ENCODE assay signal across 8 mouse cellular contexts in the genomic region with DNA sequence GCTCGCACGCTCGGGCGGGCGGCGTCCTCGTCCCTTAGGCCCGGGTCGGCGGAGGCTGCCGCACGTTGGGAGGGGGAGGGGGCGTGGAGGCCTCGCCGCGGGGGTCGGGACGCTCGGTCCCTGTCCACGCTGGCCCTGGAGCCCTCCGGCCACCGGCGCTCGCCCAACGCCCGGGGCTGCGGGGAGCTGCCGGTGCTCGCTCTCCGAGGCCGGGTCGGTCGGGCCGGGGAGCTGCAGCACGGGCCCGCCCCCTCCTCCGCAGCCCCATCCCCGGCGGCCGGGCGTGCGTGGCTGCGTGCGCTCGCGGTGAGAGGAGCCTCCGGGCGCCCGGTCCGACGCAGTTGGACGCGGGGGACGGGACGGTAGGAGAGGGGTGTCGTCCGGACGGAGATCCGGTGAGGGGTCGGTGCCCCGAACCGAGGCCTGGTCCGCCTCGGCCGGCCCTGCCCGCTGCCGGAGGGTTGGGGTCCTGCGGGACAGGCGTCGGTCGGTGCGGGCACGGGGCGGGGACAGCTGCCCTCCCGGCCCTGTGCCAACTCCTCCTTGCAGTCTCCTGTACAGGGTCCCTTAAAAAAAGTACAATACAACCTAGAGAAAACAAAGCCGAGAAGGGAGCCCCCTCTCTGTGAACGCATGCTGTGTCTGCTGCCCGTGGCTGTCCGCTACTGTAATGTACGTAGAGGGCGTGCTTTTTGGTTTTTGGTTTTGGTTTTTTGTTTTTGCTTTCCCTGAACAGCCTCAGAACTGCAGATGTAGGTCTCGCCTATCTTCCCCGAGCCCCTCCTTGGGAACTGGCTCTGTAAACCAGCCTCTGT. TPM values are rescaled to one million over a fixed set of nuclear protein-coding genes. Genes with fewer than 3 reads are reported as not detected.
A peak's percentile ranks its signal among the peaks of the same experiment; 100 is the strongest.
DNase-seq lines count a peak whose midpoint lies in the region; ATAC-seq lines count a peak whose summit lies in the region.

No protein-coding gene starts in this region.

- peak overlapping the region; percentile 78 for H3K4me3 ChIP-seq in hindbrain, embryonic 15.5 days

- DNase-seq in R1 (ENCODE audit: low read depth, low spot score), result peak; percentile 31
- peak; percentile 79 for DNase-seq in cerebellum, adult 9-11 months
- peak; percentile 40 for DNase-seq in gastrocnemius, adult 18-20 months (ENCODE audit: low spot score)
- peak; percentile 42 to 52 for DNase-seq in left cerebral cortex, adult 18-20 months (ENCODE audit: low spot score in 2 of 2)
- DNase-seq in lung, postnatal 4 days, result peak; percentile 65 to 72
- DNase-seq in right cerebral cortex, adult 2 months (ENCODE audit: low spot score in 2 of 2), result peak; percentile 42 to 61

- H3K4me2 ChIP-seq in hindbrain, embryonic 15.5 days, result peak overlapping the region; percentile 85

- H3K9me3 ChIP-seq in hindbrain, embryonic 15.5 days, result no peaks in the 10 kb centered on the region

- H3K4me1 ChIP-seq in hindbrain, embryonic 15.5 days (replicated peaks), result peaks cover 31% of the 10 kb centered on the region

- peak overlapping the region; percentile 94 for H3K27ac ChIP-seq in hindbrain, embryonic 15.5 days (replicated peaks)

- peak overlapping the region; percentile 71 for H3K9ac ChIP-seq in hindbrain, embryonic 15.5 days

- H3K27me3 ChIP-seq in hindbrain, embryonic 15.5 days, result no peaks in the 10 kb centered on the region

- H3K36me3 ChIP-seq in hindbrain, embryonic 15.5 days, result no peaks in the 10 kb centered on the region

- under 1% methylated on average over 74 of the region's 83 CpGs for WGBS in hindbrain, embryonic 15.5 days

- ATAC-seq in hindbrain, embryonic 15.5 days (ENCODE audit: low FRiP score, low read depth), result peak; percentile 61
- ATAC-seq in erythroid progenitor cell, adult 5-6 weeks (replicated peaks; ENCODE audit: low FRiP score, poor library complexity, severe bottlenecking), result no peak

RNA-seq across cellular contexts. Expression of a gene that starts 11.7 kb away (rescaled TPM):
- 10 to 100 TPM; 16.4 to 16.5 TPM for total RNA-seq in gastrocnemius, adult 18-20 months (2021)
- 58.0 and 60.4 TPM in 2 replicates for polyA plus RNA-seq in hindbrain, embryonic 15.5 days (2015; fragmentation: Nextera tagmentation; extraction: Ambion mirVana)
- 100 to 1,000 TPM; 103 to 115 TPM for total RNA-seq in left cerebral cortex, adult 18-20 months (2021)
- total RNA-seq in erythroid progenitor cell, adult 5-6 weeks (2015; ENCODE audit: low replicate concordance), result 44.0 and 45.4 TPM in 2 replicates
- 32.2 and 56.3 TPM in 2 replicates for total RNA-seq in erythroid progenitor cell, adult 5-6 weeks (2017; ENCODE audit: low replicate concordance)

RNA-seq across cellular contexts. Expression of a gene that starts 40.4 kb away (rescaled TPM):
- 10 to 100 TPM; 21.9 to 26.0 TPM for total RNA-seq in gastrocnemius, adult 18-20 months (2021)
- 59.3 and 64.6 TPM in 2 replicates for polyA plus RNA-seq in hindbrain, embryonic 15.5 days (2015; fragmentation: Nextera tagmentation; extraction: Ambion mirVana)
- total RNA-seq in left cerebral cortex, adult 18-20 months (2021), result 10 to 100 TPM; 55.5 to 59.4 TPM
- total RNA-seq in erythroid progenitor cell, adult 5-6 weeks (2015; ENCODE audit: low replicate concordance), result 29.9 and 53.2 TPM in 2 replicates
- 31.7 and 40.3 TPM in 2 replicates for total RNA-seq in erythroid progenitor cell, adult 5-6 weeks (2017; ENCODE audit: low replicate concordance)

RNA-seq across cellular contexts. Expression of a gene that starts 40.7 kb away (rescaled TPM):
- total RNA-seq in gastrocnemius, adult 18-20 months (2021), result 10 to 100 TPM; 39.2 to 40.7 TPM
- polyA plus RNA-seq in hindbrain, embryonic 15.5 days (2015; fragmentation: Nextera tagmentation; extraction: Ambion mirVana), result 132 and 137 TPM in 2 replicates
- 10 to 100 TPM; 49.9 to 57.7 TPM for total RNA-seq in left cerebral cortex, adult 18-20 months (2021)
- total RNA-seq in erythroid progenitor cell, adult 5-6 weeks (2015; ENCODE audit: low replicate concordance), result 85.1 and 109 TPM in 2 replicates
- total RNA-seq in erythroid progenitor cell, adult 5-6 weeks (2017; ENCODE audit: low replicate concordance), result 41.2 and 69.2 TPM in 2 replicates
